Mouse (Mus musculus) E14TG2a.4 (cell line): ENCODE results near the gene Fam198a.

Experiments used
- H3K27me3 ChIP-seq: 2 replicates; pipeline ENCODE4 v1.6.1; 2014; ENCODE audit warnings: low read length, control low read depth; ENCODE audit not compliant: insufficient read depth
- H3K36me3 ChIP-seq: 2 replicates; pipeline ENCODE4 v1.6.1; 2014; ENCODE audit warnings: low read length, control low read depth; ENCODE audit not compliant: insufficient read depth
- H3K4me1 ChIP-seq: replicated peaks from 2 replicates; pipeline ENCODE4 v1.6.1; 2014; ENCODE audit warnings: low read depth, low read length, control low read depth
- H3K4me3 ChIP-seq: replicated peaks from 2 replicates; pipeline ENCODE4 v1.5.1; 2014; ENCODE audit warnings: mild to moderate bottlenecking, low read length
- H3K9me3 ChIP-seq: 2 replicates; pipeline ENCODE4 v1.6.1; 2014; ENCODE audit warnings: low read length, control low read depth
- CTCF ChIP-seq: conservative IDR thresholded peaks from 2 replicates; pipeline ENCODE4 v1.5.1; 2014; ENCODE audit warnings: low read length
- NANOG ChIP-seq: IDR thresholded peaks from 2 replicates; pipeline ENCODE4 v1.6.1; 2014; ENCODE audit warnings: borderline replicate concordance, low read length, mixed read lengths
- POU5F1 ChIP-seq: IDR thresholded peaks from 2 replicates; pipeline ENCODE4 v1.6.1; 2014; ENCODE audit warnings: low read length, borderline replicate concordance

Gene Fam198a

GRCm38 (mm10) chr9:121959966-121960635, 9.3 kb downstream of the Fam198a start:
- H3K4me1 ChIP-seq, result no peaks in the 10 kb centered on the region
- no peaks in the 10 kb centered on the region for H3K9me3 ChIP-seq
- TF ChIP-seq POU5F1 (no peak), CTCF (no peak), NANOG (no peak)
- peaks cover 5% of the 10 kb centered on the region; the same call in 1 of the 2 replicates for H3K27me3 ChIP-seq
- no peak overlapping the region for H3K4me3 ChIP-seq
- H3K36me3 ChIP-seq, result no peaks in the 10 kb centered on the region

DNA sequence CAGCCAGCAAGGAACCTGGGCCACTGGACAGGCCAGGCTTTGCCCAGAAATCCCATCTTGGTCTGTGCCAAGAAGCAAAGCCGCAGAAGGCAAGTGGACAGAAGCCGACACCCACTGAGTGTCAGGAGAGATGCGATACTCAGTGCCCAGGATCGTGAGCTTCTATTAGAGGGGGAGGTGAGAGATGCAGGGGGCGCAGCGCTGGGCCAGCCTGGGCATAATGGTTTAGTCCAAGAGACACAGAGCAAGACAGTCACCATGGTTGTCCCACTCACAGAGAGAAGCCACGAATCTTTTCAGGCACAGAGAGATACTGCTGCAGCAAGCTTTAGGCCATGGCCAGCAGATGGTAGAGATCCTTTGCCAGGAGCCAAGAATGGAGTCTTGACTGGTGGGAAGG, 14.2 kb downstream of the Fam198a start:
- no peak overlapping the region for H3K4me3 ChIP-seq
- no peaks in the 10 kb centered on the region for H3K4me1 ChIP-seq
- no peak for TF ChIP-seq POU5F1
- no peak for TF ChIP-seq NANOG
- TF ChIP-seq CTCF, result no peak
- no peaks in the 10 kb centered on the region for H3K36me3 ChIP-seq
- H3K9me3 ChIP-seq, result no peaks in the 10 kb centered on the region
- peaks cover 12% of the 10 kb centered on the region; the same call in 1 of the 2 replicates for H3K27me3 ChIP-seq

GRCm38 (mm10) chr9:121968258-121968657, 17.5 kb downstream of the Fam198a start:
- Histone ChIP-seq H3K4me1 (no peaks in the 10 kb centered on the region), H3K27me3 (peaks cover 16% of the 10 kb centered on the region; the same call in 1 of the 2 replicates), H3K9me3 (no peaks in the 10 kb centered on the region), H3K36me3 (no peaks in the 10 kb centered on the region), H3K4me3 (no peak overlapping the region)
- TF ChIP-seq CTCF, result no peak

DNA sequence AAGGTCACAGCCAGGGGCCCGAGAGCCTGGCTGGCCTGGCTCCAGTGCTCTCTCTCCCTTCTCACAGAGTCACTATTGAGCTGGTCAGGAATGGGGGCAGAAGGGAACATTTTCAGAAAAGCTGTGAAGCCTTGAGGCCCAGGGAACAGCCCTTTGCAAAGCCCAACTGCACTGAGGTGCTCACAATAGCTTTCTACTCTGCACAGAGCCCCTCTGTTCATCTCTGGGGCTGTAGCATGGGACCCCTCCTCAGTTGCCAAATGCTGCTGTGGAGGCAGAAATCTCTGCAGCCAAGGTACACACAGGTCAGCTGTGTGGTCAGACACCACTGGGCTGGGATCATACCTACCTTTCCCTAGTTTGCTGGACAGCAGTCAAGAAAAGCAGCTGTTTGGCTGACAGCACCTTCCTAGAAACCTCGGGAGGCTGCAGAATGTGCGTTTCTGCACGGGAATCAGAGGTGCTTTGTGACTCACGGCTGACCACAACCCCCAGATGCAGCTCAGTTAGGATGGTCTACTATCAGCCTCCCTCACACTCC, 19.1 kb downstream of the Fam198a start:
- TF ChIP-seq NANOG (no peak), POU5F1 (no peak), CTCF (no peak)
- H3K27me3 ChIP-seq, result peaks cover 11% of the 10 kb centered on the region; the same call in 1 of the 2 replicates
- H3K4me3 ChIP-seq, result no peak overlapping the region
- no peaks in the 10 kb centered on the region for H3K9me3 ChIP-seq
- H3K4me1 ChIP-seq, result no peaks in the 10 kb centered on the region
- H3K36me3 ChIP-seq, result no peaks in the 10 kb centered on the region

GRCm38 (mm10) chr9:121973207-121973606, 22.4 kb downstream of the Fam198a start:
- H3K27me3 ChIP-seq, result peaks cover 23% of the 10 kb centered on the region
- no peak overlapping the region for H3K4me3 ChIP-seq
- TF ChIP-seq NANOG, result no peak
- no peak for TF ChIP-seq CTCF
- no peak for TF ChIP-seq POU5F1
- H3K36me3 ChIP-seq, result no peaks in the 10 kb centered on the region
- no peaks in the 10 kb centered on the region for H3K4me1 ChIP-seq
- no peaks in the 10 kb centered on the region for H3K9me3 ChIP-seq

- no peak overlapping the region for H3K4me3 ChIP-seq
- H3K4me1 ChIP-seq, result no peaks in the 10 kb centered on the region
- TF ChIP-seq POU5F1 (no peak), CTCF (no peak), NANOG (no peak)
- H3K9me3 ChIP-seq, result no peaks in the 10 kb centered on the region
- H3K36me3 ChIP-seq, result no peaks in the 10 kb centered on the region
- H3K27me3 ChIP-seq, result peaks cover 23% of the 10 kb centered on the region
Observed at GRCm38 (mm10) chr9:121974141-121974986, 23.6 kb downstream of the Fam198a start.

DNA sequence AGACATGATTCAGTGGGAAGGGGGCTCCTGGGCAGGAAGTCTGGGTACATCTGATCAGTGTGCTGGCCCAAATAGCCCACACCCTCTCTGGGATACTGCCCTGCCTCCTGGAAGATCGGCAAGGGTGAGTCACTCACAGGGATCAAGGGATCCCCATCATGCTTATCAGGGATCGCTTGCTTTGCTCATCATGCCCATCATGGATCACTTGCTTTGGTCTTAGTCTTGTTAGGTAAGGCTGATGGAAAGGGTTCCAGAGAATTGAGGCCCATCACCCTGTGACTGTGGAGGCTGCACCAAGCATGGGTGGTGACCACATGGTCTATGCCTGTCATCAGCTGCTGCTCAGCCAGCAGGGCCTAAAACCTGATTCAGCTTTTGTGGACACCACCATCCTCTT, 24.5 kb downstream of the Fam198a start:
- H3K9me3 ChIP-seq, result no peaks in the 10 kb centered on the region
- TF ChIP-seq NANOG (no peak), CTCF (no peak), POU5F1 (no peak)
- H3K4me1 ChIP-seq, result no peaks in the 10 kb centered on the region
- H3K4me3 ChIP-seq, result no peak overlapping the region
- H3K27me3 ChIP-seq, result peaks cover 21% of the 10 kb centered on the region
- no peaks in the 10 kb centered on the region for H3K36me3 ChIP-seq

DNA sequence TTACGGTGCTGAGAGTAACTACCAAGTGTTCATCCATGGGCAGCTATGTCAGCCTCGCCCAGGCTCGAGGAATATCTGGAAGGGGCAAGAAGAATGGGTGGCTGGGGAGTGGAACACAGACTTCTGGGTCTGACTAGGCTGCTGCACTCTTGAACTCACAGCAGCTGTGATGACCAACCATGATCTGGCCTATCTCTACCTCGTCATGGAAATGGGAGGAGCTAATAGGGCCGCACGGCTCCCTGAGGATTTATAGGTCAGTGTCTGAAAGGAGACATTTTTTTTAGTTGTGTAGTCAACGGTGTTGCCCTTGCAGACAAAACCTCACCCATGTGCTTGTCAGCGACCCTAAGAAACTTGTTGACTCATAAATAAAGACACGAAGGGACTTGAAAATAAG, 30.3 kb downstream of the Fam198a start:
- Histone ChIP-seq H3K4me3 (no peak overlapping the region), H3K27me3 (peaks cover 15% of the 10 kb centered on the region), H3K9me3 (0 out of 2 replicates have a peak, but pooled peaks cover 8% of the 10 kb centered on the region), H3K4me1 (peaks cover 26% of the 10 kb centered on the region), H3K36me3 (no peaks in the 10 kb centered on the region)
- no peak for TF ChIP-seq NANOG
- no peak for TF ChIP-seq CTCF
- no peak for TF ChIP-seq POU5F1
